Mouse (Mus musculus) spleen, adult 2 months (tissue): Measurements from ENCODE around the gene Fam117a.

Source experiments
- CTCF ChIP-seq: fragments of 200-500 bp; IDR thresholded peaks from 2 replicates; pipeline ENCODE4 v1.5.1; 2011; ENCODE audit warnings: mild to moderate bottlenecking, inconsistent platforms; ENCODE audit not compliant: insufficient read depth, insufficient read length, insufficient replicate concordance; ENCODE audit errors: extremely low read depth
- POLR2A ChIP-seq: fragments of 200-500 bp; IDR thresholded peaks from 2 replicates; pipeline ENCODE4 v1.6.1; 2011; ENCODE audit warnings: low read depth, low read length, inconsistent platforms

GRCm38 (mm10) chr11:95358263-95358662 is 21.4 kb downstream of the Fam117a start:
- no peak for TF ChIP-seq CTCF
- TF ChIP-seq POLR2A, result no peak
